Mouse (Mus musculus) heart, adult 8-10 months (tissue): ENCODE data around the gene Ifna7. TPM values are rescaled to one million over a fixed set of nuclear protein-coding genes. Genes with fewer than 3 reads are reported as not detected.
A peak's percentile ranks its signal among the peaks of the same experiment; 100 is the strongest.

Experiments used
- DNase-seq: peaks from one replicate; pipeline ENCODE4 v3.0.0; 2022; ENCODE audit warnings: low spot score
- total RNA-seq, 4 experiments: library from RNA; stranded (reverse); gene quantifications; 2 replicates each; pipeline ENCODE4 v1.2.4; 2022

Ifna7 gene
- total RNA-seq, 4 experiments from 2014 or later, result not detected

DNA sequence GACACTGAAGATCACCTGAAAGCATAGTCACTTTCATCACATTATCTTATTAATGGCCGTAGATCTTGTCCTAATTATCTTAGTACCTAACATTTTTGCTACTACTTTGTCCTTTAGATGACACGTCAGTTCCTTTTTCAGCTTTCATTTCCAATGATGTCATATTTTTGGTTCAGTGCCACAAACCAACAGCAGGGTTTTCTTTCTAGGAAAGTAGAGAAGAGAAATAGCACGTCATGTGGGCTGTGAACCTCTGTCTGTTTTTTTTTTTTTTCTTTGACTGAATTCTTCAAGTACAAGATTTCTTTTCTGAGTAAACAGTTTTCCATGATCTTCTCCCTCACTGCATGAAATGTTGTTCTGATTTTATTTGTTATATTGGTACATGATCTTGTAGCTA lies 24.0 kb downstream of the Ifna7 start:
- no peak for DNase-seq

DNA sequence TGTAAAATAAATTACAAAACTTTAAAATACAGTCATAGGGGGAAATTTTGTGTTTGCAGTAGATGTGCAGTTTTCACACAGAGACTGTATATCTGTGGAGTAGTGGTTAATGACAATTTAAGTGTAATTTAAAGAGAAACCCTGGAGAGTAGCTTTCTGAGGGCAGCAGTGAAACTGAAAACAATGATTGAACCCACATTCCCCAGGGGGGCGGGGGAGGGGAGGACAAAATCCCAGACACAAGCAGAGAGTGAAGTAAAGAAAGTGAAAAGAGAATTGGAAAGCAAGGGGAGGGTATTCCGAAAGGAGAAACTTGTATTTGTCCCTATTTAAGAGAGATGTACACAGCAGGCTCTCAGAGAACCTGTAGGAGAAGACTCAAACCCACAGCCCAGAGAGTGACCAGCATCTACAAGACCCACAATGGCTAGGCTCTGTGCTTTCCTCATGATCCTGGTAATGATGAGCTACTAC lies 25.4 kb downstream of the Ifna7 start, which contains the start of gene Ifna4:
Ifna4 (plus strand) TSS at position 424 of the 474 bp plus-strand sequence.
- no peak for DNase-seq

DNA sequence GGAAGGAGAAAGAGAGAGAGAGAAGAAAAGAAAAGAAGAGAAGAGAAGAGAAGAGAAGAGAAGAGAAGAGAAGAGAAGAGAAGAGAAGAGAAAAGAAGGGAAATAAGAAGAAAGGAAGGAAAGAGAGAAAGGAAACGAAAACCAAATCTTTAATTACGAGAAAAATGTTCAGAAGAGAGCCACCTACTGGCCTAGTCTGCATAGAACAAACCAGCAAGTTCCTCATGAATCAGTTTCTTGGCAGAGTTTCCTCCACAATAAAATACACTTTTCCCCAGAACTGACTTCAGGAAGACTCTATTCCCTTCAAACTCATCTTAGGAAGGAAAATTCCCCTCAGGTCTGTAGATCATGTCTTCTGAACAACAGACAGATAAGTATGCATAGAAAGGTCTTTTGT lies 29.3 kb downstream of the Ifna7 start:
- no peak for DNase-seq

DNA sequence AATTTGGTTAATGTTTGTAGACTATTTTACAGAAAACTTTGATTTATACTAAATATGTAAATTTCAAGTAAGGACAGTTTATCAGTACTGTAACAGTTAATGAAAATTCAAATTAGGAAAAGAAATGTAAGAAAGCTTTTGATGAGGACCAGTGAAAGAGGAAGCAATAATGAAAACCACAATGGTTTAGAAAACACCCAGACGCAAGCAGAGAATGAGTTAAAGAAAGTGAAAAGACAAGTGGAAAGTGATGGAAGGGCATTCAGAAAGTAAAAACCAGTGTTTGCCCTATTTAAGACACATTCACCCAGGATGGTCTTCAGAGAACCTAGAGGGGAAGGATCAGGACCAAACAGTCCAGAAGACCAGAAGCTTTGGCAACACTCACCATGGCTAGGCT lies 33.7 kb downstream of the Ifna7 start, which contains the start of gene Ifna1:
Ifna1 (plus strand) TSS at position 390 of the 400 bp plus-strand sequence.
- no peak for DNase-seq

DNA sequence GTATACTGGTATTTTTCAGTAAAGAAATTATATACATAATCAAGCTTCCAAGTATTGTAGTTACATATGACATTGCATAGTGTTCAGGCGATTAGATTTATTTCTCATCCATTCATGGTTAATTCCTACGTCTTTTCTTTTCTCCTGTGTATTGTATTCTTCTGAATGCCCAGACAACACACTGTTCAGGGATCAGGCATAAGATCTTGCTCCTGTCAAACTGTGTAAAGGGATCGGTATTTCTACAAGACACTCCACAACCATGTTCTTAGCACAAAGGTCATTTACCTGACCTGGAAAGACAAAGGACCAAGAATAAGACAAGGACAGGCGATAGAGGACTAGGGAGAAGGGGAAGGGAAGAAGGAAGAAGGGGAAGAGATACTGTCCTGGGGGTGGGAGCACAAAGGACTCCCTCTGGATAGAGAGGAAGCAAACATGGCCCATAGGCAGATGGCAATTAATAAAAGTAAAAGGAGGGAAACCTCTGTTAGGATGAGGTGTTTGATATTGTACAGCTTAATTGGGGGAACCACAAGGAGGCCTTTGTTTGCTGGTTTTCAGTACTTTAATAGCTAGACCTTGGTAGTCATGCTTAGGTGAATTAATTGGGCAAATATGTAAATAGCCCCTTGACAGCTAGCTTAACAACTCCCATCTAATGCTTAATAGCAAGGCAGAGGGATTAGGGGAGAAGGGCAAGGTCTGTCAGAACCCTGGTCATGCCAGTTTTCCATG lies 35.2 kb downstream of the Ifna7 start:
- DNase-seq, result no peak

DNA sequence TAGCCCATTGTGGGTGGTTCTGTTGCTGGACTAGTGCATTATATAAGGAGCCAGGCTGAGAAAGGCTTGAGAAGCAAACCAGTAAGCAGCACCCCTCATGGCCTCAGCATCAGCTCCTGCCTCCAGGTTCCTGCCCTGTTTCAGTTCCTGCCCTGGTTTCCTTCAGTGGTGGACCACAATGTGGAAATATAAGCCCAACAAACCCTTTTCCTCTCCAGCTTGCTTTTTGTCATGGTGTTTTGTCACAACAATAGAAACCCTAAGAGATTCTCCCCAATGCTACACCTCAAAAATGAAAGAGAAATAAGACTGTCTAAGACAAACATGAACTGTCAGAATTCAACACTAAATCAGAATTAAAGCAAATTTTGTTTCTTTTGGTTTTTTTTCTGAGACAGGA lies 43.2 kb downstream of the Ifna7 start:
- DNase-seq, result no peak

DNA sequence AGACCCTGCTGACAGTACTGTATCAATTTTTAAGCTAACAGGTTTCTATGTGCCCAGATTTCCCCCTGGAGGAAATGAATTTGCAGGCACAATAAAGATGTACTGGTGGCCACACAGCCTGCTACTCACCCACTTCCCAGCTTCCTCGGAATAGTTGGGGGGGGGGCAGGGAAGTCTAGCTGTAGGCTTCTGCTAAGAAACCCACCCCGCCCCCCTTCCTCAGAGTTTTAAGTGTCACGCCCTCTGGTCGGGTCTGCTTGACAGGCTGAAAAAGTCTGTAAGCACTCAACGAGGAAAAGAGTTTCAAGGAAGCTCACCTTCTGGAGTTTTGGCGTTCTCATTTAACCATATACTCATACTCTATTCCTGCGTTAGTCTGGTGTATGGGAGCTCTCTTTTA lies 47.3 kb downstream of the Ifna7 start:
- no peak for DNase-seq

DNA sequence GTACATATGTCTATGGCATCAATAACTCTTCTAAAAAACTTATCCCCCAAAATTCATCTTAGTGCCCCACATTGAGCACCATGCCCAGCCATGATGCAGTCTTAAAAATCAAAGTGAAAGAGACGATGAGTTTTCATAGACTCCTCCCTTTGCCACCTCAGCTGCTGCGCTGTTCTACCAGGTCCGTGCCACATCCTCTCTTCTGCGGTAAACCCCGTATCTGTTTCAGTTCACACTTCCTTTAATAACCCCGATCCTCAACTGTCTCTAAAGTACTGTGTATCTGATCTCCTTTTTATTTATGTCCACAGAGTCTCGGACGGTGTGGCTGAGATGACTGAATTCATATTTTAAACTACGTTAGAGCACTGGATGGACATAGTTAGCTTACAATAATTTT lies 48.6 kb downstream of the Ifna7 start:
- DNase-seq, result peak; percentile 13

DNA sequence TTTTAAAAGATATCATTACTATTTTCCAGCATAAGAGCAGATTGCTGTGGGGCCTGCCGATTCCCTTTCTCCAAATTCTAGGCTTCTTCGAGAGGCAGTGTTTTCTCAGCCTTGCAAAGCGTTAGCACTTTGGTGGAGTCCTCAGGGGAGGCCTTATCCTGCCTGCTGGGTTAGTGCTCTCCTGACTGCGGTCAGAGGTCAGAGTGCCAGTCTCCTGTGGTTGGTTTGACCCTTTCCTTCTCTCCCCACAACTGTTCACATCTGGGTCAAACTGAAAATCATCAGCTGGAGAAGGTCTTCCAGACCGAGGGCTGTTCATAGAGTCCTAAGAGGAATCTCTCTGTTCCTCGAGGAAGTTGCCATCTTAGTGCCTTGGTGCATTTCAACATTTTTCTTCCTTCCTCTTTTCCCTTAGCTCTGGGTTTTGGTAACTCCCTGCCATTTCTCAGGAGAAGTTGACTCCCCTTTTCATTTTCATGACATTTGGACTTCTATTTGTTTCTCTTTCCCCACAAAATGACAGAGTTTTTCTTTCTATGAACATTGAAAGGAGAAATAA lies 49.1 kb downstream of the Ifna7 start:
- no peak for DNase-seq

Other genes with a start within 250 kb of the Ifna7 start
- not detected for gene Ifna14, start 244.4 kb upstream of the Ifna7 start, total RNA-seq
- gene Ifna9, start 223.8 kb upstream of the Ifna7 start, total RNA-seq, result not detected
- gene Ifna12, start 212.9 kb upstream of the Ifna7 start, total RNA-seq, result not detected
- gene C87499, start 181.8 kb upstream of the Ifna7 start, total RNA-seq, result not detected
- gene Ifna13, start 171.8 kb upstream of the Ifna7 start, total RNA-seq, result not detected
- not detected for gene Ifna16, start 139.3 kb upstream of the Ifna7 start, total RNA-seq
- gene Ifna2, start 132.3 kb upstream of the Ifna7 start, total RNA-seq, result not detected
- gene Ifnab, start 124.9 kb upstream of the Ifna7 start, total RNA-seq, result not detected
- gene Gm26566, start 94.4 kb upstream of the Ifna7 start, total RNA-seq, result under 1 TPM; 0.41 to 0.87 (median 0.64) TPM
- 10 to 100 TPM; 67.8 to 80.5 (median 71.9) TPM for gene Klhl9, start 93.8 kb upstream of the Ifna7 start, total RNA-seq
- gene Gm13271, start 61.4 kb upstream of the Ifna7 start, total RNA-seq, result not detected
- not detected for gene Gm13283, start 56.1 kb upstream of the Ifna7 start, total RNA-seq
- gene Gm13290, start 42.4 kb upstream of the Ifna7 start, total RNA-seq, result not detected
- not detected for gene Gm13289, start 39.3 kb upstream of the Ifna7 start, total RNA-seq
- gene Gm13272, start 36.4 kb upstream of the Ifna7 start, total RNA-seq, result not detected
- gene Ifnz, start 34.1 kb upstream of the Ifna7 start, total RNA-seq, result not detected
- not detected for gene Gm13276, start 30.5 kb upstream of the Ifna7 start, total RNA-seq
- gene Gm13277, start 27.6 kb upstream of the Ifna7 start, total RNA-seq, result not detected
- not detected for gene Gm13278, start 24.7 kb upstream of the Ifna7 start, total RNA-seq
- gene Gm13275, start 21.7 kb upstream of the Ifna7 start, total RNA-seq, result not detected
- gene Gm13279, start 18.8 kb upstream of the Ifna7 start, total RNA-seq, result not detected
- gene Gm13285, start 16.6 kb upstream of the Ifna7 start, total RNA-seq, result not detected
- not detected for gene Gm13287, start 13.0 kb upstream of the Ifna7 start, total RNA-seq
- gene Gm13288, start 10.7 kb upstream of the Ifna7 start, total RNA-seq, result not detected
- gene Ifna11, start 3.7 kb downstream of the Ifna7 start, total RNA-seq, result not detected
- gene Ifna6, start 11.2 kb downstream of the Ifna7 start, total RNA-seq, result not detected
- not detected for gene Ifna5, start 19.3 kb downstream of the Ifna7 start, total RNA-seq
- gene Ifna4, start 25.6 kb downstream of the Ifna7 start, total RNA-seq, result not detected
- not detected for gene Ifna1, start 33.9 kb downstream of the Ifna7 start, total RNA-seq
- gene Ifne, start 64.0 kb downstream of the Ifna7 start, total RNA-seq, result not detected